Mouse (Mus musculus) hindbrain, embryonic 10.5 days (tissue): ENCODE measurements at regions not wholly inside any gene's neighbourhood (a gene's known extent, or its start where the extent isn't known, plus 50 kb on each side); places are given as distances from the start of the nearest gene placed in this dataset.
"Not testable (repeated sequence)": the region's sequence is repeated elsewhere in the genome, so short reads cannot be mapped to it uniquely, and the experiment has no call there.

Experiments used
- DNase-seq: peaks from one replicate; pipeline ENCODE4 v3.0.0-alpha.2; 2017; ENCODE audit warnings: low spot score
- H3K27ac ChIP-seq: fragments of 300-500 bp; sonication (generic); 2 replicates; pipeline ENCODE4 v1.5.1; 2016; ENCODE audit warnings: mild to moderate bottlenecking, moderate library complexity
- H3K27me3 ChIP-seq: fragments of 300-500 bp; sonication (generic); 2 replicates; pipeline ENCODE4 v1.6.1; 2016; ENCODE audit warnings: mild to moderate bottlenecking; ENCODE audit not compliant: poor library complexity, insufficient read depth, severe bottlenecking
- H3K36me3 ChIP-seq: fragments of 300-500 bp; sonication (generic); 2 replicates; pipeline ENCODE4 v1.6.1; 2016; ENCODE audit warnings: mild to moderate bottlenecking, moderate library complexity
- H3K4me1 ChIP-seq: fragments of 300-500 bp; sonication (generic); replicated peaks from 2 replicates; pipeline ENCODE4 v1.6.1; 2016; ENCODE audit warnings: mild to moderate bottlenecking
- H3K4me3 ChIP-seq: fragments of 300-500 bp; sonication (generic); 2 replicates; pipeline ENCODE4 v1.5.1; 2016; ENCODE audit warnings: mild to moderate bottlenecking, moderate library complexity
- H3K9me3 ChIP-seq: fragments of 300-500 bp; sonication (generic); 2 replicates; pipeline ENCODE4 v1.6.1; 2016; ENCODE audit warnings: mild to moderate bottlenecking, moderate library complexity
- WGBS: fragments of 180-500 bp; shearing (Covaris S2); methylation state at CpG from one replicate; pipeline ENCODE4 v1.1.7; 2016; 5-methylcytosine and 5-hydroxymethylcytosine counted together

DNA sequence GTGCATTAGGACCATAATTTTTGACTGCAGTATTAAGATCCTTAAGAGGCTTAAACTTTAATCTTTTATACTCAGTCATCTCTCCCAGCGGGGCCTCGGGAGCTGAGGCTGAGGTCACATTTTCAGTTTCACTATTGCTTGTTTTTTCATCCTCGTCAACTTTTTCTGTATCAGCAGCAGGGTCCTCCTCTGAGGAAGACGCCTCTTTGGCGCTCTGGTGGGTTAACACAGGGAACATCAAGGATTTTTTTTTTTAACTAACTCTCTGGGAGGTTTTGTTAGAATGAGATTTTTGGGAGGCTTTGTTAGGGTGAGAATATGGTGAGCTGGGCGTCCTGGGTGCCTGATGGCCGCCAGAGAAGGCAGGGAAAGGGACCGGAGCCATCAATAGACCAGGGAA is 633.6 kb downstream of the Jrkl start:
- WGBS, result 92% methylated on average over 8 of the region's 8 CpGs
- not testable (repeated sequence) for DNase-seq, H3K27me3 ChIP-seq

DNA sequence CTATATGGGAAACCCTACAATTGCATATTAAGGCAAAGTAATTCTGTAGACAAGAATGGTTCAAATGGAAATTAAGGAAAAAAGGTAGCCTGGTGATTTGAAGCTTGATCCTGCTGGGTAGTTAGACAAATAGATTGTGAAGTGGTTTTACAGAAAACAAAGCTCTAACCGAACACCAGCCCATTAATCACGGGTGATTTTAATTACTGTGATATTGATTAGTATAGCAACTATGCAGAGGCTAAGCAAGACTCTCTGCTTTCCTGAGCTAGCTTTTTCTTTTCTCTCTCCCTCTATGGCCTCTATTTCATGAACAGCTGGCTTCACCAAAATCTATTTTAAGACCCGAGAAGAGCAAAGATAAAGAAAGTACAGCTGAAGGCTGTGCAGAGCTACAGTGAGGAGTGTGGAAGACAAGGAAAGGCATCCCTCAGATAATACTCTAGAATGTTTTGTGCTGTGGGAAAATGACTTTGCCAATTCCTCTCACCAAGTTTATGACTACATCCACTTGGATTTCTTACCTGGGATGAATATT is 647.4 kb downstream of the Jrkl start:
- WGBS, result 75% methylated on average over 3 of the region's 3 CpGs
- no peak overlapping the region for H3K27ac ChIP-seq
- no peak for DNase-seq
- no peaks in the 10 kb centered on the region for H3K9me3 ChIP-seq
- no peaks in the 10 kb centered on the region for H3K27me3 ChIP-seq
- no peaks in the 10 kb centered on the region for H3K36me3 ChIP-seq
- H3K4me1 ChIP-seq, result no peaks in the 10 kb centered on the region
- H3K4me3 ChIP-seq, result no peak overlapping the region

More for the DNA sequence above, 633.6 kb downstream of the Jrkl start:
- not testable (repeated sequence) for H3K9me3 ChIP-seq, H3K36me3 ChIP-seq, H3K4me3 ChIP-seq, H3K4me1 ChIP-seq, H3K27ac ChIP-seq

DNA sequence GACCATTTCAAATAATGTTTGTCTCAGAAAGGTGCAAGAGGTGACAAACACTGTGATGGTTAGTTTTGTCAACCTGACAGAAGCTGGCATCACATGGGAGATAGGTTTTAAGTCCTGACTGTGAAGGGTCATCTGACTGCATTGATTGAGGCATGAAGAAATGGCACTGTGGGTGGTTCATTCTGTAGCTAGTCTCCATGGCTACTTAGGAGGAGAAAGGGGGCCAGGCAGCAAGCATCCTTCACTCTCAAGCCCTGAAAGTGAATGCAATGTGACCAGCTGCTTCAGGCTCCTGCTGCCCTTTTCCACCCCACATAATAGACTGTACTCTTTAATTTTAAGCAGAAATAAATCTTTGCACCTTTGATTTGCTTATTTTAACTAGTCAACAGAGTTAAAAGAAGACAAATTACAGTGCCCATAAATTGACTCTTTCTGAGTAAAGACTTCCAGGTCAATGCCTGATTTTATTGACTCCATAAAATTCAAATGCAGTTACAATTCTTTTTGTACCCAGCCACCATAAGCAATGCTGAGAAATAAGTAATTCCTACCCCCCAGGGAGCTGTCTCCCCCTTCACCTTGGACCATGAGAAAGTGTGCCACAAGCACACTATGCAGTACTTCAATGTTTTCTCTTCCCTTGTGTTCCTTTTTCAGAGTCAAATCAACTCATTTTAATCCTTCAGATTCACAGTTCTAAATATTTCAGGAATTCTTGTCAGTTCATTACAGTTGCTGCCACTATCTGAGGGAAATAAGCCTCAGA is 658.2 kb downstream of the Jrkl start:
- peak; percentile 3 for DNase-seq
- Histone ChIP-seq H3K4me3 (no peak overlapping the region), H3K9me3 (no peaks in the 10 kb centered on the region), H3K27me3 (no peaks in the 10 kb centered on the region), H3K27ac (no peak overlapping the region), H3K36me3 (no peaks in the 10 kb centered on the region), H3K4me1 (0 out of 2 replicates have a peak, but pooled peaks cover 4% of the 10 kb centered on the region)
